Mouse (Mus musculus) spleen, postnatal 14 days (tissue): Measurements from ENCODE around the gene Ceacam10.
"Not testable (repeated sequence)": the region's sequence is repeated elsewhere in the genome, so short reads cannot be mapped to it uniquely, and the experiment has no call there.

Source experiments
- DNase-seq, 2 experiments: peaks; one replicate each; pipeline ENCODE4 v3.0.0; 2021 to 2022; ENCODE audit warnings: low spot score in 2 of 2

Gene Ceacam10

GRCm38 (mm10) chr7:24776918-24777317, at the start of gene Ceacam10:
Gene Ceacam10 (plus strand): TSS chr7:24777206.
- DNase-seq, result not testable (repeated sequence)

- DNase-seq, result no peak
These were observed 40.9 kb upstream of the Ceacam10 start for GRCm38 (mm10) chr7:24735970-24736670.

GRCm38 (mm10) chr7:24750695-24751094, 26.3 kb upstream of the Ceacam10 start:
- no peak for DNase-seq

GRCm38 (mm10) chr7:24751610-24752009, 25.4 kb upstream of the Ceacam10 start:
- no peak for DNase-seq

GRCm38 (mm10) chr7:24753476-24753875, 23.5 kb upstream of the Ceacam10 start:
- no peak for DNase-seq

- DNase-seq, result no peak
These were observed 18.5 kb upstream of the Ceacam10 start for GRCm38 (mm10) chr7:24758520-24758919.

- DNase-seq, result no peak
These were observed 16.8 kb upstream of the Ceacam10 start, which contains the start of gene Cd177 for GRCm38 (mm10) chr7:24760211-24760610. Gene Cd177 (minus strand): TSS chr7:24760311.

- no peak for DNase-seq
These were observed 15.8 kb upstream of the Ceacam10 start for GRCm38 (mm10) chr7:24761161-24761560.

GRCm38 (mm10) chr7:24762574-24762973, 14.4 kb upstream of the Ceacam10 start:
- DNase-seq, result no peak

- DNase-seq, result no peak
These were observed 5.6 kb upstream of the Ceacam10 start for GRCm38 (mm10) chr7:24771361-24771760.

- no peak for DNase-seq
These were observed 3.0 kb upstream of the Ceacam10 start for GRCm38 (mm10) chr7:24773942-24774535.

- DNase-seq, result no peak
These were observed 861 bp upstream of the Ceacam10 start for GRCm38 (mm10) chr7:24776145-24776544.

- DNase-seq, result no peak
These were observed 20.9 kb downstream of the Ceacam10 start for GRCm38 (mm10) chr7:24797918-24798317.

GRCm38 (mm10) chr7:24802149-24802767, 25.3 kb downstream of the Ceacam10 start:
- no peak for DNase-seq

- no peak for DNase-seq
These were observed 27.8 kb downstream of the Ceacam10 start for GRCm38 (mm10) chr7:24804826-24805225.

- no peak for DNase-seq
These were observed 32.0 kb downstream of the Ceacam10 start for GRCm38 (mm10) chr7:24809041-24809440.

- peak; percentile 65 to 80 for DNase-seq
These were observed 40.5 kb downstream of the Ceacam10 start for GRCm38 (mm10) chr7:24817502-24817901.

- DNase-seq, result no peak
These were observed 47.4 kb downstream of the Ceacam10 start for GRCm38 (mm10) chr7:24824452-24824851.

- DNase-seq, result no peak
These were observed 50.2 kb downstream of the Ceacam10 start for GRCm38 (mm10) chr7:24827181-24827580.
